ENCODE assay signal across 14 mouse cellular contexts in genomic region chr12:5226676-5227654, GRCm38 (mm10).
A peak's percentile ranks its signal among the peaks of the same experiment; 100 is the strongest.
DNase-seq lines count a peak whose midpoint lies in the region; ATAC-seq and TF ChIP-seq lines count a peak whose summit lies in the region.
"Had no signal": no experiment of that assay in that cellular context is flagged by ENCODE, and none has a peak within 500 bp of the region (broad histone marks: within the 10 kb centered on the region; RNA-seq: fewer than 3 reads in every experiment).

No protein-coding gene starts in this region.

- H3K4me3 ChIP-seq in forebrain, postnatal 0 days (ENCODE audit: low read depth, low read length), result no peak overlapping the region
- no peak overlapping the region for H3K4me3 ChIP-seq in midbrain, embryonic 12.5 days
- H3K4me3 ChIP-seq: heart, embryonic 15.5 days had no signal

- H3K27ac ChIP-seq in forebrain, postnatal 0 days (ENCODE audit: low read depth, low read length), result 0 out of 2 replicates have a peak overlapping the region, but pooled peaks have one; percentile 16
- H3K27ac ChIP-seq in midbrain, embryonic 12.5 days (replicated peaks), result peak overlapping the region; percentile 56
- H3K27ac ChIP-seq: heart, embryonic 15.5 days; liver, embryonic 14.5 days had no signal

- TF ChIP-seq CTCF in forebrain, postnatal 0 days (IDR thresholded peaks at IDR 0.05; ENCODE audit: low read depth), result no peak

- H3K27me3 ChIP-seq in forebrain, postnatal 0 days (ENCODE audit: insufficient read depth, low read length), result no peaks in the 10 kb centered on the region
- H3K27me3 ChIP-seq in midbrain, embryonic 12.5 days, result no peaks in the 10 kb centered on the region
- H3K27me3 ChIP-seq: heart, embryonic 15.5 days had no signal

- no peaks in the 10 kb centered on the region for H3K9me3 ChIP-seq in forebrain, postnatal 0 days (ENCODE audit: low read length)
- H3K9me3 ChIP-seq in midbrain, embryonic 12.5 days, result no peaks in the 10 kb centered on the region
- H3K9me3 ChIP-seq: heart, embryonic 15.5 days had no signal

- no peaks in the 10 kb centered on the region for H3K36me3 ChIP-seq in forebrain, postnatal 0 days (ENCODE audit: insufficient read depth)
- H3K36me3 ChIP-seq in midbrain, embryonic 12.5 days, result no peaks in the 10 kb centered on the region
- H3K36me3 ChIP-seq: heart, embryonic 15.5 days had no signal

- H3K9ac ChIP-seq in forebrain, postnatal 0 days, result 0 out of 2 replicates have a peak overlapping the region, but pooled peaks have one; percentile 22
- no peak overlapping the region for H3K9ac ChIP-seq in midbrain, embryonic 12.5 days (replicated peaks)
- H3K9ac ChIP-seq: heart, embryonic 15.5 days; liver, embryonic 14.5 days had no signal

- H3K4me2 ChIP-seq in forebrain, postnatal 0 days (ENCODE audit: low read depth), result no peak overlapping the region
- no peak overlapping the region for H3K4me2 ChIP-seq in midbrain, embryonic 12.5 days (replicated peaks)
- H3K4me2 ChIP-seq: heart, embryonic 15.5 days had no signal

- 24% methylated on average over 14 of the region's 14 CpGs for WGBS in forebrain, postnatal 0 days
- 31% methylated on average over 14 of the region's 14 CpGs for WGBS in midbrain, embryonic 12.5 days

- H3K4me1 ChIP-seq in forebrain, postnatal 0 days (ENCODE audit: insufficient read depth), result peaks cover 10% of the 10 kb centered on the region
- peaks cover 15% of the 10 kb centered on the region for H3K4me1 ChIP-seq in midbrain, embryonic 12.5 days
- H3K4me1 ChIP-seq: heart, embryonic 15.5 days had no signal

- DNase-seq in adrenal gland, adult 18-20 months (ENCODE audit: low spot score in 2 of 2), result peak; percentile 46 to 51
- peak; percentile 80 for DNase-seq in adrenal gland, postnatal 10 days
- no peak for DNase-seq in forebrain, postnatal 0 days
- no peak for DNase-seq in urinary bladder, postnatal 10 days (ENCODE audit: low spot score)
- DNase-seq in cerebellum, adult 8-10 months, result no peak
- no peak for DNase-seq in ovary, adult 18-20 months (ENCODE audit: low spot score)
- no peak for DNase-seq in right cerebral cortex, postnatal 36 days (ENCODE audit: low spot score in 2 of 2)
- DNase-seq: cerebellum, adult 9-10 months; layer of hippocampus, postnatal 36 days; thymus, postnatal 14 days had no signal

- ATAC-seq in forebrain, postnatal 0 days, result peak; percentile 30; the same call in 1 of the 2 replicates
- peak; percentile 68; the same call in 1 of the 2 replicates for ATAC-seq in midbrain, embryonic 12.5 days (ENCODE audit: low FRiP score, low read depth)
- ATAC-seq: activated CD4-positive, CD25-positive, alpha-beta regulatory T cell, adult 4 months had no signal

Comparison
In these comparisons a context has a peak if more than half of its experiments do, and no peak if none do; other contexts are left out.
1. DNase-seq: peak in adrenal gland, adult 18-20 months (2 of 2) and adrenal gland, postnatal 10 days (single experiment); none in forebrain, postnatal 0 days (single experiment), urinary bladder, postnatal 10 days (single experiment), cerebellum, adult 8-10 months (single experiment), ovary, adult 18-20 months (single experiment) and right cerebral cortex, postnatal 36 days (0 of 2).